Mouse (Mus musculus) embryonic facial prominence, embryonic 15.5 days (tissue): Measurements from ENCODE around the gene Madcam1. TPM values are rescaled to one million over a fixed set of nuclear protein-coding genes. Genes with fewer than 3 reads are reported as not detected.
A peak's percentile ranks its signal among the peaks of the same experiment; 100 is the strongest.

Experiments
- ATAC-seq: fragments of 200-750 bp; cut with Nextera tagmentation; 2 replicates; pipeline ENCODE4 v1.8.0; 2017; ENCODE audit warnings: low read depth, moderate TSS enrichment; ENCODE audit not compliant: insufficient number of reproducible peaks, low FRiP score, low TSS enrichment
- H3K27ac ChIP-seq: fragments of 300-500 bp; sonication (generic); replicated peaks from 2 replicates; pipeline ENCODE4 v1.5.1; 2015; ENCODE audit warnings: mild to moderate bottlenecking, inconsistent platforms
- H3K27me3 ChIP-seq: fragments of 300-500 bp; sonication (generic); 2 replicates; pipeline ENCODE4 v1.6.1; 2015; ENCODE audit warnings: inconsistent platforms
- H3K36me3 ChIP-seq: fragments of 300-500 bp; sonication (generic); 2 replicates; pipeline ENCODE4 v1.6.1; 2015; ENCODE audit warnings: mild to moderate bottlenecking, inconsistent platforms
- H3K4me1 ChIP-seq: fragments of 300-500 bp; sonication (generic); 2 replicates; pipeline ENCODE4 v1.6.1; 2015; ENCODE audit warnings: inconsistent platforms
- H3K4me2 ChIP-seq: fragments of 300-500 bp; sonication (generic); replicated peaks from 2 replicates; pipeline ENCODE4 v1.6.1; 2015; ENCODE audit warnings: mild to moderate bottlenecking, inconsistent platforms
- H3K4me3 ChIP-seq: fragments of 300-500 bp; sonication (generic); replicated peaks from 2 replicates; pipeline ENCODE4 v1.5.1; 2015; ENCODE audit warnings: mild to moderate bottlenecking, inconsistent platforms
- H3K9ac ChIP-seq: fragments of 300-500 bp; sonication (generic); 2 replicates; pipeline ENCODE4 v1.6.1; 2015; ENCODE audit warnings: inconsistent platforms
- H3K9me3 ChIP-seq: fragments of 300-500 bp; sonication (generic); replicated peaks from 2 replicates; pipeline ENCODE4 v1.6.1; 2016; ENCODE audit warnings: inconsistent platforms
- WGBS: fragments of 180-500 bp; shearing (Covaris S2); methylation state at CpG from one replicate; pipeline ENCODE4 v1.1.7; 2015; 5-methylcytosine and 5-hydroxymethylcytosine counted together
- polyA plus RNA-seq: library from polyadenylated mRNA; unstranded; fragments of >200 nt; fragmentation: Nextera tagmentation; extraction: Ambion mirVana; gene quantifications from 2 replicates; pipeline ENCODE4 v1.2.1, GENCODE M21; 2015

Gene Madcam1
- polyA plus RNA-seq, 1 experiment from 2014 or later = 9.1 TPM

DNA sequence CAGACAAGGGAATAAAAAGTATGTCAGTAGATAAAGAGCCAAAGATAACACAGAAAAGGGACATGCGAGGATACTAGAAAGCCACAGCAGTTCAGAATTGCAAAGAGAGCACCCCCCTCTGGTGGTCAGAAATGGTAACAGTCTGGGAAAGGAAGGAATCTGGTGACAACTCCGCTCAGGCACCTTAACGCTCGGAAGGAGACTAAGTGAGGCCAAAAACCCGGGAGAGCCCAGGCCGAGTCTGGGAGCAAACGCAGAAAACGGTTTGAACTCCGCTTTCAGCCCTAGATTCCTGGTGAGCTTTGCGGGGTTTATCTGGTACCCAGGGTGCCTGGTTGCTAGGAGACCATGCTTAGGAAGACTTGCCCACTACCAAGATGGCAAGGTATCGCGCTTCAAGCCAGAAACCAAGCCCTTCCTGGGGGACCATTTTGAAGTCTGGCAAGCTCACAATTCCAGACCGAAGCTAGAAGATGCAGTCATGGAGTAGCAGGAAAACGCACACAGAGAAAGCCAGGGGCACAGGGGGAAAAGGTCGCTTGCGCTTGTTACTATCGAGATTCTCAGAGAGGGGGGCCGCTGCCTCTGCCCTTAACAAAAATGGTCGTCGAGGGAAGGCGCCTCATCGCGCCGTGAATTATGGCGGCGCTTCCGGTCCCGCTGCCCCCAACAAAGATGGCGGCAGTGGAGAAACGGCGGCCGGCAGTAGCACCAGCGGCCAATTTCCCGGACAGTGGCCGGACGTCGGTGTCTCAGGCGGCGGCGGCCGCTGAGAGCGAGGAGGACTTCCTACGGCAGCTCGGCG, 4.6 kb downstream of the Madcam1 start, which contains the start of gene Tpgs1:
Tpgs1 (plus strand) TSS at position 599 of the 805 bp plus-strand sequence.
- H3K36me3 ChIP-seq = peaks cover 13% of the 10 kb centered on the region
- no peaks in the 10 kb centered on the region for H3K27me3 ChIP-seq
- H3K27ac ChIP-seq = peak within 1 kb of the TSS; percentile 92
- H3K4me1 ChIP-seq = peaks cover 12% of the 10 kb centered on the region
- no peaks in the 10 kb centered on the region for H3K9me3 ChIP-seq
- under 1% methylated on average over 45 of the region's 45 CpGs for WGBS
- peak; percentile 75 for ATAC-seq
- H3K4me2 ChIP-seq = peak within 1 kb of the TSS; percentile 88
- H3K9ac ChIP-seq = peak within 1 kb of the TSS; percentile 87
- peak within 1 kb of the TSS; percentile 100 for H3K4me3 ChIP-seq

DNA sequence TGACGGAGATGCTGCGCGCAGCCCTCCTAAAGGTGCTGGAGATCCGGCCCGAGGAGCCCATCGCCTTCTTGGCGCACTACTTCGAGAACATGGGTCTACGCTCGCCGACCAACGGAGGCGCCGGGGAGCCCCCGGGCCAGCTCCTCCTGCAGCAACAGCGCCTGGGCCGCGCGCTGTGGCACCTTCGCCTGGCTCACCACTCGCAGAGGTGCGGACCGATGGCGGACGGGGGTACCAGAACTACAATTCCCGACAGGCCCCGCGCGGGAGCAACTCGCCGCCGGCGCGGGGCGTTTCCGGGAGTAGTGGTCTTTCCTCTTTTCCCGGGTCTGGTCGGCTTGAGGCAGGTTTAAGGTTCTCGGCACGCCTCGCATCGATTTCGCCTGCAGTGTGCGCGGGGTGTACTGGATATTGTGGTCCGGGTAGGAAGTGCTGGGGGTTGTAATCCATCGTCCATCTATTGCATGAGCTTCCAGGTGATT, 5.3 kb downstream of the Madcam1 start:
- Histone ChIP-seq H3K4me2 (peak overlapping the region; percentile 88), H3K27me3 (no peaks in the 10 kb centered on the region), H3K4me3 (peak overlapping the region; percentile 100), H3K27ac (peak overlapping the region; percentile 92), H3K9me3 (no peaks in the 10 kb centered on the region), H3K36me3 (peaks cover 13% of the 10 kb centered on the region), H3K9ac (peak overlapping the region; percentile 87), H3K4me1 (peaks cover 9% of the 10 kb centered on the region)
- WGBS = under 1% methylated on average over 47 of the region's 47 CpGs
- ATAC-seq = peak; percentile 41

DNA sequence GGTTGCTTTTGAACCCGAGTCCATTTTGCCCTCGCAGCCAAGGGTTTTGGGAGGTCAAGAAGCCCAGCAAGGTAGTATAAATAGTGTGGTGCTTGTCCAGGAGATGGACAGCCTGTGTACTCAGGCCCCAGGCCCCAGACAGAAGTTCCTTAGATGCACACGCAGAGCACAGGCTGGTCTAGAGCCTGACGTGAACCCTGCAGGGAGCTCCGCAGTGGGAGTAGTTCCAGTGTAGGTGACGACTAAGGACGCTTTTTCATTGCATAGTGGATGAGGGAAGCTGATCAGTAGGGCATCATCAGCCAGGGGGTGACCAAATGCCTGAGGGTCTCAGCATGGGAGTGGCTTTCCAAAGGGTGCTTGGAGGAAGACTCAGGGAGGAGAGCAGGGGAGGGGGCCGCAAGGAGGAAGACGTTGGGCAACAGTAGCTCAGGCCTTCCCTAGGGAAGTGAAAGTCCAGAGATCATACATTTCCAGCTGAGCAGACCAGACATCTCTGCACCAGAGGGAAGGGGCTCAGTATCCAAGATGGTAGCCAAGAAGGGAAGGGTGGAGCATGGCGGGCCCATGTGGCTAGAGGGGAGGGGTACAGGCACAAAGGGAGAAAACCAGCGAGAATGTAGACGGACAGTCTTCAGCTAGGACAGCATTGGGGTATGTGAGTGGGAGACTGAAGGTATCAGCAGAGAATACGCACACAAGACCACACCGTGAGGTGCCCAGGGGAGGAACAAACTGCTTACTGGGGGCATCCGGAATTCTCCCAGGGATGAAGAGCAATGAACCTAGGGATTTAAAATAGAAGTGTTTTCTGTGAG, 5.9 kb downstream of the Madcam1 start:
- no peak for ATAC-seq
- Histone ChIP-seq H3K27me3 (no peaks in the 10 kb centered on the region), H3K36me3 (peaks cover 14% of the 10 kb centered on the region), H3K4me1 (peaks cover 9% of the 10 kb centered on the region), H3K4me2 (peak overlapping the region; percentile 88), H3K4me3 (peak overlapping the region; percentile 100), H3K9ac (peak overlapping the region; percentile 87), H3K9me3 (no peaks in the 10 kb centered on the region), H3K27ac (peak overlapping the region; percentile 92)
- 35% methylated on average over 15 of the region's 15 CpGs for WGBS

DNA sequence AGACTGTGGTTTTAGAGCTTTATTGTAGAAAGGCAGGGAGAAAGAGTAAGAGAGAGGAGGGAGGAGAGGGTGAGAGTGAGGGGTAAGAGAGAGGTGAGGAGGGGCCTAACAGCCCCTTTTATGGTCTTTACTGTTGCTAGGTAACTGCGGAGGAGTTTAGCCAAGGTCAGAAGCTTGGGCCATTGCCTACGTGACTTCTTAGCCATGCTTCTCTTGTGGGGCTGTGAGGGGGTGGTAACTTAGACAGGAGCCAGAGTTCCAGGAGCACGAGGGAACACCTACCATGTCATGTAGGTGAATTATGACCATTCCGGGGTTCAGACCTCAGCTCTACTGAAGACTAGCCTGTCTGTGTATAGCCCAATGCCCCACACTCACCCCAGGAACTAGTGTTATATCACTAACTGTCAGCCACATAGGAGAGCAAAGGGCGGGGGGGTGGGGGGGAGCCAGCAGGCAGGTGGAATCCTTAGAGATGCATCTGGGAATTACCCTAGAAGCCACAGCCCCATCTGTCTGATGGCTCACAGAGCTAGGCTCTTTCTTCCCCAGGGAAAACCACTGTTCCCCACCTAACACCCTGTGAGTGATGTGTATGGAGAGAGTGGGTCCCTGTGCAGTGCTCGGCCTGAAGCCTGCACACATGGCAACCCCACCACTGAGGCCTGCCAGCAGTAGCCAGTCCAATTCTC, 7.2 kb downstream of the Madcam1 start:
- WGBS = 88% methylated on average over 6 of the region's 6 CpGs
- H3K27ac ChIP-seq = no peak overlapping the region
- H3K36me3 ChIP-seq = peaks cover 27% of the 10 kb centered on the region
- peaks cover 9% of the 10 kb centered on the region for H3K4me1 ChIP-seq
- H3K4me3 ChIP-seq = no peak overlapping the region
- H3K9ac ChIP-seq = no peak overlapping the region
- ATAC-seq = no peak
- no peaks in the 10 kb centered on the region for H3K27me3 ChIP-seq
- H3K9me3 ChIP-seq = no peaks in the 10 kb centered on the region
- H3K4me2 ChIP-seq = no peak overlapping the region

DNA sequence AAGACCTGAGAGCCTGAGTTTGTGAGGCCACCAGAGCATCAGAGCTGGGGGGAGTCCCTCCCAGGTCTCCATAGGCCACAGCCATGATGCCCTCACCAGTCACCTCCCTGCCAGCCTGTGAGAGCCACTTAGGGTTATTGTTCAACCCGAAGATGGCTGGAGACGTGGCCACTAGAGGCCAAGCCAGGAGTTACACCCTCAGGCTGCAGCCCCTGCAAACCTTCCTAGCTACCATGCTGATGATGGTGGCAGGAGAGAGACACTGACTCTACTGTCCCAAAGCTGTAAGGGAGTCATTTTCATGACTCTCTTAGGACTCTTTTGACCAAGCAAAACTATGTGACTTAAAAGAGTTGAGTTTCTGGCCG, 7.7 kb downstream of the Madcam1 start:
- no peak for ATAC-seq
- H3K4me2 ChIP-seq = no peak overlapping the region
- H3K4me3 ChIP-seq = no peak overlapping the region
- no peak overlapping the region for H3K9ac ChIP-seq
- H3K36me3 ChIP-seq = peaks cover 32% of the 10 kb centered on the region
- no peaks in the 10 kb centered on the region for H3K9me3 ChIP-seq
- no peak overlapping the region for H3K27ac ChIP-seq
- 64% methylated on average over 3 of the region's 3 CpGs for WGBS
- H3K4me1 ChIP-seq = peaks cover 9% of the 10 kb centered on the region
- H3K27me3 ChIP-seq = no peaks in the 10 kb centered on the region

DNA sequence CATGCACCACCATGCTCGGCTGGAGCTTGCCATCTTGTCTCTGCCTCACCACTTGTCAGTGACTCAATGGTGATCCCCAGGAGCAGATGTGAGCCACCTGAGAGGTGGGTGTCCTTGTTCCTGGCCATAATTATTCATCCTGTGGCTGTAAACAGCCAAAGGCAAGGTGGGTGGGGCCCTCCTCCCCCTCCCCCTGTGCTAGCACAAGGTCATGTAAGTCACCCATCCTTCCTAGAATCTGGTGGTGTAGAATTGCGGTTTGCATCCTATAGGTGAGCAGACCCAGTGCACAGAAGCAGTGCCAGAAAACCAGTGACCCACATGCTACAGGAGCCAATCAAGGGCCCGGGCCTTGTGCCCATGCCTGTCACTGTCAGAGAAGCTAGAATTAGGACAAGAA, 8.7 kb downstream of the Madcam1 start:
- H3K9me3 ChIP-seq = no peaks in the 10 kb centered on the region
- no peak for ATAC-seq
- H3K4me1 ChIP-seq = peaks cover 9% of the 10 kb centered on the region
- no peak overlapping the region for H3K9ac ChIP-seq
- H3K36me3 ChIP-seq = peaks cover 32% of the 10 kb centered on the region
- no peak overlapping the region for H3K4me3 ChIP-seq
- 87% methylated on average over 3 of the region's 3 CpGs for WGBS
- H3K4me2 ChIP-seq = no peak overlapping the region
- no peaks in the 10 kb centered on the region for H3K27me3 ChIP-seq
- no peak overlapping the region for H3K27ac ChIP-seq

DNA sequence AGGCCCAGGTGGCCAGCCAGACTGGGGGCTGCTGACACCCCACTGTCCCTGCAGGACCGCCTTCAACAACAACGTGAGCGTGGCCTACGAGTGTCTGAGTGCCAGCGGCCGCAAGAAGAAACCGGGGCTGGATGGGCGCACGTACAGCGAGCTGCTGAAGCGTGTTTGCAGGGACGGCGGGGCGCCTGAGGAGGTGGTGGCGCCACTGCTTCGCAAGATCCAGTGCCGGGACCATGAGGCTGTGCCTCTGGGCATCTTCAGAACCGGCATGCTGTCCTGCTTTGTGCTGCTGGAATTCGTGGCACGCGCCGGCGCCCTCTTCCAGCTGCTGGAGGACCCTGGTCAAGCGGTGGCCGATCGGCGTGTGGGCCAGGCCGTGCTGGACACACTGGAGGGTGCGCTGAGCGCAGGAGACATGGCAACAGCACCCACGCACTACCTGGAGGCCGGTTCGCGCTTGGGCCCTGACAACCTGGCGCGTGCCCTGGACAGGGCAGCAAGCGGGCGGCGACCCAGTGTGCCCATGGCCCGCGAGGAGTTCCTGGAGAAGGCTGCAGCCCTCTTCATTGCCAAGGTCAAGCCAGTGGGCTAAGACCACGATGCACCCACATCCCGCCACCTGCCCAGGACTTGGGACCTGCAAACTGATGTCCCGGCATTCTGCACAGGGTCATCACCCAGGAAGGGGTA, 11.1 kb downstream of the Madcam1 start:
- H3K36me3 ChIP-seq = peaks cover 32% of the 10 kb centered on the region
- H3K9ac ChIP-seq = no peak overlapping the region
- no peak overlapping the region for H3K4me3 ChIP-seq
- no peaks in the 10 kb centered on the region for H3K9me3 ChIP-seq
- H3K4me2 ChIP-seq = no peak overlapping the region
- H3K27me3 ChIP-seq = no peaks in the 10 kb centered on the region
- WGBS = 61% methylated on average over 44 of the region's 44 CpGs
- no peak for ATAC-seq
- H3K27ac ChIP-seq = no peak overlapping the region
- peaks cover 3% of the 10 kb centered on the region for H3K4me1 ChIP-seq

DNA sequence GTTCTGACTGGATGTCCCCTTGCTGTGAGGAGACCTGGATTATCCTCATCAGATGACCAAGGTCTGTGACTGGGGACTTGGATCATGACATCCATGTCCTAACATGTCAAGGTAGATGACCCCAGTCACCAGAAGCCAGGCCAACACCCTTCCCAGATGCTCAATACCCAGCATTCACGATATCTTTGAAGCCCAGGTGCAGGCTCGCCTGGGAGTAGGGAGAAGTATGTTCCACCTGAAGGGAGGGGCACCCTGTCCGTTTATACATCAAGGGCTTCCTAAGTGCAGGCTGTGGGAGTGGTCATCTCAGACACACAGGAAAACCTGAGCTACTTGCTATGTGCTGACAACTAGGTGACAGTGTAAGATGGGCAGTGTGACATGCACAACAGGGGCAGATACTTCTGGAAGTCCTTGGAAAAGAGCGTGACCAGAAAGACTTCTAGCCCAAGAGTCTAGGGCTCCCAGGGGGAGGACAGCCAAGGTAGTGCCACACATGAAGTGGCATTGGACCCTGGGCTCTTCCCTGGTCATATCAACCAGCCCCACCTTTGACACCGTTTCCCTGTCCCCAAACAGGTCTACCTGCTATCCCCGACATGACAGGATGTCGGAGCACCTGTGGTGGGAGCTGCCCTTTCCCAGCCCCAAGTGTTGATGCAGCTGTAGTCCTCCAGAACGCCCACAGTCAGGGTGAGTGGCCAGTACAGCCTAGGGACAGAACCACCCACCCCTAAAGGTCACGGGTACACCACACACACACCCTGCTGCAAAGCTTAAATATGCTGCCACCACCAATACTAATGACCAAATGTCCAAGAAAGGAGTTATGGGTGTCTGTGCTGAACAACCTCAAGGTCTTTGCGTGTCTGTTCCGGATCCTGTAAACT, 16.5 kb downstream of the Madcam1 start:
- no peak; the same call in 1 of the 2 replicates for ATAC-seq
- H3K9me3 ChIP-seq = no peaks in the 10 kb centered on the region
- peaks cover 31% of the 10 kb centered on the region for H3K36me3 ChIP-seq
- H3K27ac ChIP-seq = peak overlapping the region; percentile 90
- peak overlapping the region; percentile 28; the same call in 1 of the 2 replicates for H3K9ac ChIP-seq
- peak overlapping the region; percentile 83 for H3K4me3 ChIP-seq
- WGBS = 37% methylated on average over 11 of the region's 11 CpGs
- peak overlapping the region; percentile 88 for H3K4me2 ChIP-seq
- no peaks in the 10 kb centered on the region for H3K27me3 ChIP-seq
- peaks cover 21% of the 10 kb centered on the region for H3K4me1 ChIP-seq

DNA sequence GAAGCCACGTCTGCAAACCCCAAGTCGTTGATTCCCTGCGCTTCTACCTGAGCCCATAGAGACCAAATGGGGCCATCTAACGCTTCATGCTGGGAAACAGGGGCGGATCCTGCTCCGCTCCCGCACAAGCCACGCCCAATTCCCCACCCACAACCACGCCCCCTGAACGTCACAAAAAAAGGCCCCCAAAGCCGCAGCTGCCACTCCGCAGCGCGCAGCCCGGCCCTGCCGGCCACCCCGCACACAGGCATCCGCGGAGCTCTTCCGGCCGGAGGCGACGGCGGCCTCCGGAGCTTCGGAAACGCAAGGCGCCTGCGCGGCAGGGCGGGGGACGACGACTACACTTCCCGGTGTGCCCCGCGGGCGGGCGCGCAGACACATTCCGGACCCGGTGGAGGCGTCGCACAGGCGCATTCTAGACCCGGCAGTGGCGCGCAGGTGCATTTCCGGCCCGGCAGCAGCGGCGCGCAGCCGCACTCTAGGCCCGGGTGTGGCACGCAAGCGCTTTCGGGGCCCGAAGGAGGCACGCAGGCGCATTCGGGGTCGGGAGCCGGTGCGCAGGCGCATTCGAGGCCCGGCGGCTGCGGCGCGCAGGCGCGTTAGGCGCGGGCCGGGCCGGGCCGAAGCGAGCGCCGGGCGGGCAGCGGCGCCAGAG, 17.4 kb downstream of the Madcam1 start, which contains the start of gene Cdc34:
Cdc34 (plus strand) TSS at position 605 of the 655 bp plus-strand sequence.
- no peaks in the 10 kb centered on the region for H3K9me3 ChIP-seq
- under 1% methylated on average over 84 of the region's 84 CpGs for WGBS
- peak within 1 kb of the TSS; percentile 90 for H3K27ac ChIP-seq
- peaks cover 21% of the 10 kb centered on the region for H3K4me1 ChIP-seq
- H3K4me3 ChIP-seq = peak within 1 kb of the TSS; percentile 83
- peaks cover 31% of the 10 kb centered on the region for H3K36me3 ChIP-seq
- H3K27me3 ChIP-seq = no peaks in the 10 kb centered on the region
- H3K4me2 ChIP-seq = peak within 1 kb of the TSS; percentile 88
- peak; percentile 96 for ATAC-seq
- H3K9ac ChIP-seq = peak within 1 kb of the TSS; percentile 77
